Mouse (Mus musculus) heart, embryonic 10.5 days (tissue): ENCODE data around the gene Rbp7. TPM values are rescaled to one million over a fixed set of nuclear protein-coding genes. Genes with fewer than 3 reads are reported as not detected.

ENCODE experiments used
- DNase-seq: peaks from one replicate; pipeline ENCODE4 v3.0.0-alpha.2; 2017; ENCODE audit warnings: low spot score
- H3K27ac ChIP-seq: fragments of 300-500 bp; sonication (generic); 2 replicates; pipeline ENCODE4 v1.5.1; 2016; ENCODE audit warnings: mild to moderate bottlenecking
- H3K27me3 ChIP-seq: fragments of 300-500 bp; sonication (generic); 2 replicates; pipeline ENCODE4 v1.6.1; 2016; ENCODE audit warnings: mild to moderate bottlenecking; ENCODE audit not compliant: poor library complexity, insufficient read depth, severe bottlenecking
- H3K36me3 ChIP-seq: fragments of 300-500 bp; sonication (generic); 2 replicates; pipeline ENCODE4 v1.6.1; 2016; ENCODE audit warnings: mild to moderate bottlenecking, moderate library complexity
- H3K4me1 ChIP-seq: fragments of 300-500 bp; sonication (generic); 2 replicates; pipeline ENCODE4 v1.6.1; 2016; ENCODE audit warnings: mild to moderate bottlenecking
- H3K4me3 ChIP-seq: fragments of 300-500 bp; sonication (generic); 2 replicates; pipeline ENCODE4 v1.5.1; 2016; ENCODE audit warnings: mild to moderate bottlenecking, moderate library complexity
- H3K9me3 ChIP-seq: fragments of 300-500 bp; sonication (generic); 2 replicates; pipeline ENCODE4 v1.6.1; 2016; ENCODE audit warnings: mild to moderate bottlenecking, moderate library complexity
- WGBS: fragments of 180-500 bp; shearing (Covaris S2); methylation state at CpG from one replicate; pipeline ENCODE4 v1.1.7; 2016; 5-methylcytosine and 5-hydroxymethylcytosine counted together
- polyA plus RNA-seq: library from polyadenylated mRNA; unstranded; fragments of >200 nt; fragmentation: Nextera tagmentation; extraction: Ambion mirVana; gene quantifications from 2 replicates; pipeline ENCODE4 v1.2.1, GENCODE M21; 2016

Gene Rbp7
- polyA plus RNA-seq, 1 experiment from 2014 or later = 0.67 TPM

- 89% methylated on average over 2 of the region's 2 CpGs for WGBS
- DNase-seq = no peak
- H3K27me3 ChIP-seq = no peaks in the 10 kb centered on the region
- no peaks in the 10 kb centered on the region for H3K9me3 ChIP-seq
- no peak overlapping the region for H3K4me3 ChIP-seq
- H3K27ac ChIP-seq = peak overlapping the region; percentile 48; the same call in 1 of the 2 replicates
- H3K4me1 ChIP-seq = peaks cover 63% of the 10 kb centered on the region
- H3K36me3 ChIP-seq = peaks cover 19% of the 10 kb centered on the region
These were observed 37.8 kb downstream of the Rbp7 start for GRCm38 (mm10) chr4:149416986-149417385.

GRCm38 (mm10) chr4:149416417-149416816 is 38.4 kb downstream of the Rbp7 start:
- Histone ChIP-seq H3K9me3 (no peaks in the 10 kb centered on the region), H3K4me1 (peaks cover 57% of the 10 kb centered on the region), H3K27ac (peak overlapping the region; percentile 48; the same call in 1 of the 2 replicates), H3K4me3 (no peak overlapping the region), H3K27me3 (no peaks in the 10 kb centered on the region), H3K36me3 (peaks cover 18% of the 10 kb centered on the region)
- 70% methylated on average over 10 of the region's 10 CpGs for WGBS
- DNase-seq = no peak

- no peak overlapping the region for H3K4me3 ChIP-seq
- no peak for DNase-seq
- H3K27ac ChIP-seq = peak overlapping the region; percentile 52; the same call in 1 of the 2 replicates
- 70% methylated on average over 13 of the region's 13 CpGs for WGBS
- peaks cover 22% of the 10 kb centered on the region for H3K36me3 ChIP-seq
- H3K27me3 ChIP-seq = no peaks in the 10 kb centered on the region
- no peaks in the 10 kb centered on the region for H3K9me3 ChIP-seq
- H3K4me1 ChIP-seq = peaks cover 55% of the 10 kb centered on the region
These were observed 39.1 kb downstream of the Rbp7 start for GRCm38 (mm10) chr4:149415651-149416169.

GRCm38 (mm10) chr4:149414259-149414658 is 40.5 kb downstream of the Rbp7 start:
- WGBS = 93% methylated on average over 3 of the region's 3 CpGs
- no peaks in the 10 kb centered on the region for H3K27me3 ChIP-seq
- peaks cover 29% of the 10 kb centered on the region for H3K36me3 ChIP-seq
- H3K4me3 ChIP-seq = no peak overlapping the region
- no peaks in the 10 kb centered on the region for H3K9me3 ChIP-seq
- H3K4me1 ChIP-seq = peaks cover 43% of the 10 kb centered on the region
- DNase-seq = no peak
- no peak overlapping the region for H3K27ac ChIP-seq

GRCm38 (mm10) chr4:149409759-149410158 is 45.0 kb downstream of the Rbp7 start:
- H3K36me3 ChIP-seq = peaks cover 35% of the 10 kb centered on the region
- no peak overlapping the region for H3K4me3 ChIP-seq
- H3K9me3 ChIP-seq = no peaks in the 10 kb centered on the region
- WGBS = 89% methylated on average over 4 of the region's 4 CpGs
- H3K27ac ChIP-seq = no peak overlapping the region
- no peak for DNase-seq
- H3K4me1 ChIP-seq = peaks cover 34% of the 10 kb centered on the region
- no peaks in the 10 kb centered on the region for H3K27me3 ChIP-seq

GRCm38 (mm10) chr4:149408331-149408730 is 46.4 kb downstream of the Rbp7 start:
- Histone ChIP-seq H3K36me3 (peaks cover 35% of the 10 kb centered on the region), H3K9me3 (no peaks in the 10 kb centered on the region), H3K27ac (no peak overlapping the region), H3K4me3 (no peak overlapping the region), H3K4me1 (peaks cover 48% of the 10 kb centered on the region), H3K27me3 (no peaks in the 10 kb centered on the region)
- WGBS = 74% methylated on average over 6 of the region's 6 CpGs
- DNase-seq = no peak

- 83% methylated on average over 5 of the region's 5 CpGs for WGBS
- no peak overlapping the region for H3K4me3 ChIP-seq
- H3K27me3 ChIP-seq = no peaks in the 10 kb centered on the region
- no peak overlapping the region for H3K27ac ChIP-seq
- peaks cover 32% of the 10 kb centered on the region for H3K36me3 ChIP-seq
- H3K4me1 ChIP-seq = peaks cover 57% of the 10 kb centered on the region
- no peak for DNase-seq
- no peaks in the 10 kb centered on the region for H3K9me3 ChIP-seq
These were observed 47.3 kb downstream of the Rbp7 start for GRCm38 (mm10) chr4:149407461-149407860.

GRCm38 (mm10) chr4:149405713-149406443 is 48.9 kb downstream of the Rbp7 start:
- H3K4me1 ChIP-seq = peaks cover 72% of the 10 kb centered on the region
- peak overlapping the region; percentile 60; the same call in 1 of the 2 replicates for H3K27ac ChIP-seq
- H3K36me3 ChIP-seq = peaks cover 21% of the 10 kb centered on the region
- no peaks in the 10 kb centered on the region for H3K27me3 ChIP-seq
- DNase-seq = no peak
- no peak overlapping the region for H3K4me3 ChIP-seq
- 56% methylated on average over 16 of the region's 16 CpGs for WGBS
- no peaks in the 10 kb centered on the region for H3K9me3 ChIP-seq

- peaks cover 11% of the 10 kb centered on the region; the same call in 1 of the 2 replicates for H3K36me3 ChIP-seq
- H3K9me3 ChIP-seq = no peaks in the 10 kb centered on the region
- H3K27ac ChIP-seq = peak overlapping the region; percentile 39
- H3K4me3 ChIP-seq = no peak overlapping the region
- peaks cover 79% of the 10 kb centered on the region for H3K4me1 ChIP-seq
- DNase-seq = no peak
- H3K27me3 ChIP-seq = no peaks in the 10 kb centered on the region
- WGBS = 79% methylated on average over 19 of the region's 19 CpGs
These were observed 49.9 kb downstream of the Rbp7 start for GRCm38 (mm10) chr4:149404640-149405465.

GRCm38 (mm10) chr4:149403037-149403436 is 51.7 kb downstream of the Rbp7 start:
- WGBS = 25% methylated on average over 6 of the region's 6 CpGs

GRCm38 (mm10) chr4:149401591-149401982 is 53.2 kb downstream of the Rbp7 start:
- WGBS = 51% methylated on average over 8 of the region's 8 CpGs
- Histone ChIP-seq H3K36me3 (peaks cover 19% of the 10 kb centered on the region), H3K27ac (peak overlapping the region; percentile 75; the same call in 1 of the 2 replicates), H3K9me3 (no peaks in the 10 kb centered on the region), H3K27me3 (no peaks in the 10 kb centered on the region), H3K4me1 (peaks cover 96% of the 10 kb centered on the region), H3K4me3 (no peak overlapping the region)
- DNase-seq = no peak

More at GRCm38 (mm10) chr4:149403037-149403436, 51.7 kb downstream of the Rbp7 start:
- no peak for DNase-seq
- no peak overlapping the region for H3K4me3 ChIP-seq
- no peaks in the 10 kb centered on the region for H3K9me3 ChIP-seq
- peaks cover 89% of the 10 kb centered on the region for H3K4me1 ChIP-seq
- H3K27ac ChIP-seq = peak overlapping the region; percentile 63
- H3K27me3 ChIP-seq = no peaks in the 10 kb centered on the region
- peaks cover 13% of the 10 kb centered on the region for H3K36me3 ChIP-seq

GRCm38 (mm10) chr4:149400878-149401590 is 53.7 kb downstream of the Rbp7 start:
- H3K4me1 ChIP-seq = peaks cover 96% of the 10 kb centered on the region
- no peak overlapping the region for H3K4me3 ChIP-seq
- H3K27ac ChIP-seq = peak overlapping the region; percentile 75
- peaks cover 21% of the 10 kb centered on the region for H3K36me3 ChIP-seq
- H3K9me3 ChIP-seq = no peaks in the 10 kb centered on the region
- H3K27me3 ChIP-seq = no peaks in the 10 kb centered on the region
- WGBS = 58% methylated on average over 12 of the region's 12 CpGs
- DNase-seq = no peak
